Mouse (Mus musculus): ENCODE results near the gene Gm32742.
A peak's percentile ranks its signal among the peaks of the same experiment; 100 is the strongest.

GRCm38 (mm10) chr9:51136985-51137384, 28.3 kb downstream of the Gm32742 start:
- no peak for TF ChIP-seq POLR2A (IDR thresholded peaks at IDR 0.05; ENCODE audit: extremely low read depth, insufficient read depth, low read length)
- peak; percentile 43; the same call in 1 of the 2 replicates for TF ChIP-seq CTCF (IDR thresholded peaks at IDR 0.05; ENCODE audit: low read depth, low read length)

Data from liver, adult 2 months (tissue).